Mouse (Mus musculus) megakaryocyte, embryonic 14.5 days (primary cell): Measurements from ENCODE around the gene Hyal1.

Source experiments
- FLI1 ChIP-seq: IDR thresholded peaks from 2 replicates; pipeline ENCODE4 v1.6.1; 2012; ENCODE audit warnings: low read length, inconsistent platforms, mixed read lengths
- GATA1 ChIP-seq: IDR thresholded peaks from 3 replicates; pipeline ENCODE4 v1.6.1; 2012; ENCODE audit warnings: mixed read lengths, low read length, inconsistent platforms, borderline replicate concordance

DNA sequence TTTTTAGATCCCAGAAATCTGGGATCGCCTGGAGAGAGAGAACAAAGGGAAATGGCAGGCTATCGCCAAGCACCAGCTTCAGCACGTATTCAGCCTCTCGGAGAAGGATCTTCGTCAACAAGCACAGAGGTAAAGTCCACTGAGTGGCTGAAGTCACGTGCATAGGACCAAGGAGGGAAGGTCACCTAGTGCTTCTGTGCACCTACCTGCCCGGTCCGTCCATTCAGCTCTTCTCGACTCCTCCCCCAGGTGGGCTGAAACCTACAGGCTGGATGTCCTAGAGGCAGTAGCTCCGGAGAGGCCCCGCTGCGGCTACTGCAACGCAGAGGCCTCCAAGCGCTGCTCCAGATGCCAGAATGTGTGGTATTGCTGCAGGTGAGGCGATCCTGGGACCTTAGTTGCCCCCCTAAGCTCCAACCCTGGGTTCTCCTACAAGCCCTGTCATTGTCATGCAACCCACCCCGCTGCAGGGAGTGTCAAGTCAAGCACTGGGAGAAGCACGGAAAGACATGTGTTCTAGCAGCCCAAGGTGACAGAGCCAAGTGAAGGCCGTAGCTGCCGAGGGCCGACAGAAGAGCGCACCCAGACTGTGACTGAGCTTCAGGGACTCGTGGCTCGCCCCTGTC is 26.1 kb upstream of the Hyal1 start:
- TF ChIP-seq GATA1 (no peak), FLI1 (no peak)
